Mouse (Mus musculus) mature B cell (primary cell): ENCODE data around the gene Fam71a.
"Not testable (repeated sequence)": the region's sequence is repeated elsewhere in the genome, so short reads cannot be mapped to it uniquely, and the experiment has no call there.

ENCODE experiments used
- in situ Hi-C: fragments of 300-500 bp; cut with MboI; formaldehyde crosslinking; loops from 2 replicates; pipeline ENCODE4 v1.14.3; 2019

Fam71a gene

GRCm38 (mm10) chr1:191182431-191183162 lies 18.0 kb upstream of the Fam71a start:
- in situ Hi-C loops, result loop anchor here (5.0 kb wide), 1 partner anchor 45 kb away; no protein-coding TSS in a partner anchor

DNA sequence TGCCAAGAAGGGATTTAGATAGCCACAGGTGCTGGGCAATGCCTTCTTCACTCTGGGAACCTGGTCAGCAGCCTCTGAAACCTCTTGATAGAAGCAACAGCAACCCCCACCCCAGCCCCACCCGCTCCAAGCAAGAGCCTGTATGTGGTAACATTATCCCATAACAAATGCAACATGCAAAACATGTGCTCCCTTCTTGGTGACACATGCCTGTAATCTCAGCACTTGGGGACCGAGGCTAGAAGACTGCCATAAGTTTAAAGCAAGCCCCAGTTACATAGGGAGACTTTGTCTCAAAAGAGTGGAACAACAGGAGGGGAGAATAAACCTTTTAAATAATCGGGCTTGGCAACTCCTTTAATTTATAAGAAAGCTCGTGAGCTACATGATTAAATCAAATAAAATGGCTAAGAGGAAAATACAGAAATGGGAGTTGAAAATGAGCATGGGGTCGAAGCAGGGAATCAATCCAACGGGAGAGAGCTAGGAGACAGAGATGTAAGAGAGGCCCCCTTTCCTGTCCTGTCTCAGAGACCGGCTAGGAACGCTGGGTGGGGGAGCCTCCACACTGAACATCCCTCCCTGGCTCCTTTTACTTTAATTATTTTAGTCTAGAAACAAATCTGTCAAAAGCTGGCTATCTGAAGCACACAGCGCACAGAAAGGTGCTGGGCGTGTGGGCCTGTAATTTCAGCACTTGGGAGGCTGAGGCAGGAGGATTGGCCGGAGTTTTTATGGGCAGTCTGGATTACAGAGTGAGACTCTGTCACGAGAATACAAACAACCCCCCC lies 17.0 kb upstream of the Fam71a start:
- in situ Hi-C loops, result loop anchor here (5.0 kb wide), 1 partner anchor 46 kb away; no protein-coding TSS in a partner anchor

DNA sequence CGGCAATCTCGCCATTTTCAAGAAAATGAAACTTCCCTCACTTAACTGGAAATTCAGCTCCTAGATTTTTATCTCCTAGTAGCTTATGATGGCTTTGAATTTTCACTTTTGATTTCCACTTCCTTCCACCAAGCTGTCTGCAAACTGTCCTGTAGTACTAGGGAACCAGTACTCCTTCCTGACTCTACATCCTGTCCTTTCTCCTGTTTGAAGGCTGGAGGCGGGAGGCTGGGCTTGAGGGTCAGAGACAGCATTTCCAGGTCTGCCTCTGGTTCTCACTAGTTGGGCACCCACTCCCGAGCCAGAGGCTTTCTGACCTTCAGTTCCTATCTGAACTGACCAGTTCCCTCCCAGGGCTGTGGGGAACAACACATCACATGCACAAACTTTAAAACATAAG lies 15.8 kb upstream of the Fam71a start:
- in situ Hi-C loops, result loop anchor here (5.0 kb wide), 1 partner anchor 47 kb away; no protein-coding TSS in a partner anchor

DNA sequence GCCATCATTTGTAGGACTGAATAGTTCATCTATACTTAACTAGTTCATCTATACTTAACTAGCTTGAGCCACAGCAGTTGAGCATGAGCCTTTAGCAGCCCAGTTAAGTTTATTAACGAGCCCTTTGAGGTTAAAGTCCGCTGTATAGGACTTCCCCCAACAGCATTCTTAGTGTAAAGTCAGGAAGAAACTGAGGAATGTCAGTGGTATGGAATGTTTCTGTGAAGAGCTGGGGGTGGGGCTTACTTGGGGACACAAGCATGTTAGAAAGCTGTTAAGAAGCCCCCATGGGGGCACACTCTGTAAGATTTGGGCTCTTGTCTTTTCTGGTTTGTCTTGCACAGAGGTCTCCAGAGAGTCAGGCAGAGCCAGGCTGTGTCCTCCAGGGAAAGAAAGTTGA lies 15.2 kb upstream of the Fam71a start:
- in situ Hi-C loops, result loop anchor here (5.0 kb wide), 1 partner anchor 47 kb away; no protein-coding TSS in a partner anchor

DNA sequence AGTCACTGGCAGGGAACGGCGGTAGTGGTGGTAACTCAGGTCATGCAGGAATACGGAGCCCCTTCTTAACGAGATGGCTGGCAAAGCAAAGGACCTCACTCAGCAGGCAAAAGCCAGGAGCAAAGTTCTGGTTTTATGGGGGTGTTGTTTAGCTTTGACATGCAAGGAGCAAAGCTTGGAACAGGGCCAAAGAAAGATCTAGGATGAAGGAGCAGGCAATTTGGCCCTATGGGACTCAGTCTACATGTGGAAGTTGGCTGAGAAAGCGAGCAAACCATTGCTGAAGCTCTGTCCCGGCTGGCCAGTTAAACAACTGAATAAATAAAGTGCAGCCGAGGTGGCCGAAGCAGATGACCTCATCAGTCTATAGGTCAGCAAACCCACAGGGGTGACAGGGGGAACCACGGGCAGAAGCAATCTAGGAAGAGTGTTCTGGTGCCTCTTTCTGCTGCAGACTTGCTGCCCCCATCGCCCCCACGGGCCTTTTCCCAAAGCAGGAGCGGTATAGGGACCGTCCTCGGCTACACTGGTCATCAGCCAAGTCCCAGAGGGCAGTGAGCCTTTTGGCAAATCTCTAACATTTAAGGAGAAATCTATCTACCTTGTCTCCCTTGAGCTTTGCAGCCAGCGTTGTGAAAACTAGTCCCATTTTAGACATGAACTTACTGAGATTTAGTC lies 14.0 kb upstream of the Fam71a start:
- in situ Hi-C loops, result no loop called here

DNA sequence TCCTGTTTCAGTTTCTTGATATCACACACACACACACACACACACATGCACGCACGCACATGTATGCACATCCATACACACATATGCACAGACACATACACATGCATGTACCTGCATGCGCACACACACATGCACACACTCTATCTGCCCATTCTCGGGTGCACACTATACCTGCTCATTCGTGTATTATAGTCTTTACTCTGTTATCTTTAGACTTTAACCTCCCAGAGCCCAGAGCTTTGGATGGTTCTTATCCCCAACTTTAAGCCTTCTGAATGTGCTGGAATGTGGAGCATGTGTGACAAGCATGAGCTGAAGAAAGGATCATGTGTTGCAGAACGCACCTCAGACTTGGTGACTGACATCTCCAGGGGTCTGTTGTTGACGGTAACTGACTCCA lies 12.3 kb upstream of the Fam71a start:
- in situ Hi-C loops, result no loop called here

DNA sequence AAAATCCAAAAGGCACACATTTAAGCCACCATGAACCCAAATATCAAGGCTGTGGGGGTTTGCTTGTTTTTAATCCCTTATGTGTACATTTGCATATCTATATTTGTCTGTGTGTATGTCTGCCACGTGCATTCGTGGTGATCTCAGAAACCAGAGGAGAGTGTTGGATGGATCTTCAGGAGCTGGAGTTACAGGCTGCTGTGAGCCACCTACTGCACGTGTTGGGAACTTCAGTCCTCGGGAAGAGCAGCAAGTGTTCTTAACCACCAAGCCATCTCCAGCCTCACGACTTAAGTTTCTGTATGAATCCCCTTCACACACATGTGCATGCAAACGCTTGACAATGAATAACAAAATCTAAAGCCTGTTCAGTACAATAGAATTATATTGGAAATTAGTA lies 7.9 kb upstream of the Fam71a start:
- in situ Hi-C loops, result no loop called here

DNA sequence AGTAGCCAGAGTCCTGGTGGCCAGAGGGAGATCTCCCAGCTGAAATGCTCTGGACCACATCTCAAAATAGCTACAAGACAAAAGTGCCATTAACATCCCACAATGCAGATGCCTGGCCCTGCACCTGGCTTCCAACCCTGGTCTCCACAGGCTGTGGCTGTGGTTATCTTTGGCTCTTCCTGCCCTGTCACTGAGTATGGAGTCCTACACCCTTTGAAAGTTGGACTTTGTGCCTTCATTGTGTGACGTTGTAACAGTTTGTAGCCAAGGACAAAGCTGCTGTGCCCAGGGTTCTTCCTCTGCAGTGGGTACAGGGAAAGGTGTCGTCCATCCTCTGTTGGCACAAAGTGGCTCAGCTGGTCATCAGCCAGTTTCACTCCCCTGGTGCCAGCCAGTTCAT lies 5.8 kb upstream of the Fam71a start:
- in situ Hi-C loops, result no loop called here

DNA sequence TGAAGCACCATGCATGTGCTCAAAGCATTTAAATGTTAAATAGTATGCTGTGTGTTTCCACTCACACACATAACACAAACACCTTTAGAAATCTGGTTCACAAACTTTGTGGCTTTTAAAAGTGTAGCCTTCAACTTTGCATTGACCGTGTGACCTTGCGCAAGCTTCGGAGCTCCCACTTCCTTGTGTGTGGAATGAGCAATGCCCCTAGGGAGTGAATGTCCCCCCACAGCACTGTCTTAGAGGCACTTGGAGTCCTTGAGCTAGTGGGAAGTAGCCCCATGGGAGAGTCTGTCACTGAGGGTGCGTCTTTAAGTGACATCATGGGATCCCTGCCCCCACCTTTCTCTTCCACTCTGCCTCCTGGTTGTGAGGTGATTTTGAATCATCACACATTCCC lies 1.6 kb upstream of the Fam71a start:
- in situ Hi-C loops, result no loop called here

DNA sequence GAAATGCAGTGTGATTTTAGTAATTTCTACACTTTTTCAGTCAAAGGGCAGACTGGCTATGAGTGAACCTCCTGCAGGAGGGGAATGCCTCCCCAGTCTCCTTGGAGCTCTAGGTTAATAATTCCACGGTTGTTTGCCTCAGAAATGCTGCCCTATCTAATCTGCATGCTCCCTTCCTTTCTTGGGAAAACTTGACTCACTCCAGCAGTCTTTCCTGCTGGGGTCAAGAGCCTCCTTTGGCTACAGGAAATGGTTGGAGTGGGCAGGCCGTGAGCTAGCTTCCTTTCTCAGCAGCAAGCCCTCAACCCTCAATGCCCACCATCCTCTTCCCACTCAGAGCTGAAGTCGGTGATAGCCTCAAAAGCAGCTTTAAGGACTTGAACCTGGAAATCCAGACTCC lies 10.3 kb downstream of the Fam71a start:
- in situ Hi-C loops, result no loop called here

DNA sequence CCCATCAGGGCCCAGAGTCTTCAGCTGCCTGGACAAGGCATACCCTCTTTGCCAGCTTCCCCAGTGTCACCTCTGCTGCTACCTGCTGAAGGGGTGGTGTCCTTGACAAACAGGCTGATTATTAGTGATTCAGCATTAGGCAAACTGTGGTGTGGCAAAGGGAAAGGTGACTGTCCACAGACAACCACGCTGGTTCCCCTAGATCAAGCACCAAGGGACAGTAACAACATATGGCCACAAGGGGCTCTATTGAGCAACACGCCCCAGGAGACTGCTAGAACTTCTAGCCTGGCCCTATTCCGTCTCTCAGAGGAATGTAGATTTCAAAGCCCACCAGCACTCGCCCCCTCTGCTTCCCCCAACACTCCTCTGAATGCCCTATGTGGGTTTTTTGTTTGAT lies 11.6 kb downstream of the Fam71a start:
- in situ Hi-C loops, result no loop called here

- in situ Hi-C loops, result no loop called here
Observed at GRCm38 (mm10) chr1:191150924-191151605, 13.6 kb downstream of the Fam71a start.

- in situ Hi-C loops, result not testable (repeated sequence)
Observed at GRCm38 (mm10) chr1:191149489-191149888, 15.1 kb downstream of the Fam71a start.

- in situ Hi-C loops, result no loop called here
Observed at GRCm38 (mm10) chr1:191140983-191141382, 23.6 kb downstream of the Fam71a start.

GRCm38 (mm10) chr1:191138874-191139495 lies 25.6 kb downstream of the Fam71a start:
- in situ Hi-C loops, result no loop called here

DNA sequence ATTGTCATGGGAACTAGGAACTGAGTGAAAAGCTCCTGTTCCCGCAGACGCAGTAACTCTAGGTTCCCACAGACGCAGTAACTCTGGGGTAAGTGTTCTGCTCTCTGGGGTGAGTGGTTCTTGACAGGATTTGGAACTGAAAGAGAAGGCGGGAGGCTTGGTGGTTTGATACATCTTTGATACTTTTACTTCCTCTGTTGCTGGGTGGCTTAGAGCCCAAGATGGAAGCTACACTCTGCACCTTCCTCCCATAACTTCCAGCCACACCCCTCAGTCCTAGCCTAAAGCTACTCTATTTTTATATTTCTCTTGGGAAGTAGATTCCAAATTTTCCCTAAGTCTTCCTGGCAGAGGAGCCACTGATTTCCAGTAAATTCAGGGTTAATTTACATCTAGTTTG lies 26.2 kb downstream of the Fam71a start:
- in situ Hi-C loops, result no loop called here

DNA sequence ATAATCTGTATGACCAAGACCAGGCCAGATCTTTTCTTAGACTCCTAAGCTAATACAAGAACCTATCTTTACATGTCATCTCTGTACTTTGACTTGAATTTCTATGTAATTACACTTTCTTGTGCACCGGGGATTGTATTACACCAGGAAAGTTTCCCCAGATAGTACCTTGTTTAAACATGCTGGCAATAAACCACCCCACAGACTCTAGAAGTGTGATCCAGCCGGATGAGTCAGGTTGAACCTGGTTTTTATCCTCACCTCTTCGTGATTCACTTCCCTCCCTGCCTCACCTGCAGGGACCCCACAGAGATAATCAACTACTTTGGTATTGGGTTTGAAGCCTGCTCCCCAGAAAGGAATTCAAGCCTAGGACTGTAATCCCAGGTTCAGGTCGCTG lies 29.2 kb downstream of the Fam71a start:
- in situ Hi-C loops, result no loop called here

DNA sequence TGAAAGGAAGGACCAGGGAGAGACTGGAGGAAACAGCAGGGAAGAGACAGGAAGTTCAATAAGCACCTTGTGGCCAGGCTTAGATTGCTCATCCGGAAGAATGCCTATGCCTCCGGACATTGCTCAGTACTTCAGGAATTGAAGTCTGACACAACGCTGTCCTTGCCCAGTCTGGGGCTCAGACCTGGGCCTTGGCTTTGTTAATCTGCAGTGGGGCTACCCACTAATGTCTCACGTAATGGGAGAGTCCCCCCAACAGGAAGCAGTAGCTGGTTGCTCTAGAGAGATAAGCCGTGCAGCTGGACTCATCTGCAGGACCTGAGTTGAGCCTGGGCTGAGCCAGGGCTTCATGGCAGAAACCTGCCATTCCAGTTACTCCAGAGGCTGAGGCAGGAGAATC lies 31.7 kb downstream of the Fam71a start:
- in situ Hi-C loops, result no loop called here

DNA sequence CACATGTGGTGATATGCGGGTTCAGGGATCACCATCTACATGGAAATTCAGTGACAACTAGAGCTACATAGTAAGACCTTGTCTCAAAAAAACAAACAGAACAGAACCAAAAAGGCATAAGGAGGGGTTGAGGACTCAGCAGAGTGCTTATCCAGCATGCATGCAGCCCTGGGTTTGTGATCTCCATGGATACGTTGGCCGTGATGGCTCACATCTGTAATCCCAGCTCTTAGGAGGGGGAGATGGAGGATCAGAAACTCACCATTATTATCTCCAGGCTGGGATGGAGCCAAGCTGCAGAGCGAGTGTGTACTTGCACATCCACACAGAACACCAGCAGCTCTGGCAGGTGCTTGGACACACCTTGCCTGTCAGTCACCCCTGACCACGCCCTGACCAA lies 32.4 kb downstream of the Fam71a start:
- in situ Hi-C loops, result no loop called here

- in situ Hi-C loops, result no loop called here
Observed at GRCm38 (mm10) chr1:191131692-191132091, 32.9 kb downstream of the Fam71a start.

- in situ Hi-C loops, result no loop called here
Observed at GRCm38 (mm10) chr1:191125811-191126638, 38.6 kb downstream of the Fam71a start.
